ENCODE assay signal across 8 mouse cellular contexts in genomic region chr4:94557145-94557544, GRCm38 (mm10). TPM values are rescaled to one million over a fixed set of nuclear protein-coding genes. Genes with fewer than 3 reads are reported as not detected.
DNase-seq lines count a peak whose midpoint lies in the region; ATAC-seq lines count a peak whose summit lies in the region.

No protein-coding gene starts in this region.

- no peak overlapping the region for H3K4me2 ChIP-seq in midbrain, embryonic 11.5 days
- no peak overlapping the region for H3K4me2 ChIP-seq in intestine, embryonic 16.5 days (ENCODE audit: low read depth, low read length)
- peak overlapping the region; percentile 72 for H3K4me2 ChIP-seq in neural tube, embryonic 15.5 days

- ATAC-seq in midbrain, embryonic 11.5 days (ENCODE audit: low FRiP score) = no peak; the same call in 1 of the 2 replicates
- ATAC-seq in intestine, embryonic 16.5 days = peak; percentile 5; the same call in 1 of the 2 replicates
- ATAC-seq in neural tube, embryonic 15.5 days (ENCODE audit: low FRiP score) = peak; percentile 7; the same call in 1 of the 2 replicates
- no peak for ATAC-seq in inflammation-experienced regulatory T-cells, adult 6 months

- H3K4me1 ChIP-seq in midbrain, embryonic 10.5 days = peaks cover 22% of the 10 kb centered on the region
- peaks cover 9% of the 10 kb centered on the region for H3K4me1 ChIP-seq in midbrain, embryonic 11.5 days (ENCODE audit: control insufficient read depth, insufficient read depth, low read length)
- peaks cover 4% of the 10 kb centered on the region; the same call in 1 of the 2 replicates for H3K4me1 ChIP-seq in intestine, embryonic 16.5 days (ENCODE audit: control insufficient read depth, insufficient read depth, low read length)
- peaks cover 17% of the 10 kb centered on the region for H3K4me1 ChIP-seq in neural tube, embryonic 15.5 days

- no peaks in the 10 kb centered on the region for H3K36me3 ChIP-seq in midbrain, embryonic 10.5 days
- no peaks in the 10 kb centered on the region for H3K36me3 ChIP-seq in midbrain, embryonic 11.5 days (ENCODE audit: control insufficient read depth, insufficient read depth, low read length)
- no peaks in the 10 kb centered on the region for H3K36me3 ChIP-seq in intestine, embryonic 16.5 days (ENCODE audit: control insufficient read depth, insufficient read depth, low read length)
- no peaks in the 10 kb centered on the region for H3K36me3 ChIP-seq in neural tube, embryonic 15.5 days

- H3K27ac ChIP-seq in midbrain, embryonic 10.5 days (replicated peaks) = 0 out of 2 replicates have a peak overlapping the region, but pooled peaks have one; percentile 25
- no peak overlapping the region for H3K27ac ChIP-seq in midbrain, embryonic 11.5 days (ENCODE audit: low read depth, low read length)
- no peak overlapping the region for H3K27ac ChIP-seq in intestine, embryonic 16.5 days (ENCODE audit: low read length)
- H3K27ac ChIP-seq in neural tube, embryonic 15.5 days (replicated peaks) = no peak overlapping the region

- H3K4me3 ChIP-seq in midbrain, embryonic 10.5 days = peak overlapping the region; percentile 94
- H3K4me3 ChIP-seq in midbrain, embryonic 11.5 days (ENCODE audit: low read depth, low read length) = no peak overlapping the region
- H3K4me3 ChIP-seq in intestine, embryonic 16.5 days (ENCODE audit: low read length) = no peak overlapping the region
- H3K4me3 ChIP-seq in neural tube, embryonic 15.5 days (replicated peaks) = peak overlapping the region; percentile 8

- 70% methylated on average over 7 of the region's 7 CpGs for WGBS in midbrain, embryonic 10.5 days
- WGBS in midbrain, embryonic 11.5 days = 79% methylated on average over 7 of the region's 7 CpGs
- 68% methylated on average over 7 of the region's 7 CpGs for WGBS in intestine, embryonic 16.5 days
- WGBS in neural tube, embryonic 15.5 days = 78% methylated on average over 7 of the region's 7 CpGs

- no peak overlapping the region for H3K9ac ChIP-seq in midbrain, embryonic 11.5 days (ENCODE audit: low read length)
- H3K9ac ChIP-seq in intestine, embryonic 16.5 days (ENCODE audit: low read depth, low read length) = no peak overlapping the region
- no peak overlapping the region for H3K9ac ChIP-seq in neural tube, embryonic 15.5 days (replicated peaks)

- no peaks in the 10 kb centered on the region for H3K27me3 ChIP-seq in midbrain, embryonic 10.5 days (ENCODE audit: low read depth, poor library complexity, severe bottlenecking)
- no peaks in the 10 kb centered on the region for H3K27me3 ChIP-seq in midbrain, embryonic 11.5 days (ENCODE audit: control insufficient read depth, insufficient read depth, low read length)
- H3K27me3 ChIP-seq in intestine, embryonic 16.5 days (replicated peaks; ENCODE audit: control insufficient read depth, insufficient read depth, low read length) = no peaks in the 10 kb centered on the region
- H3K27me3 ChIP-seq in neural tube, embryonic 15.5 days (replicated peaks) = no peaks in the 10 kb centered on the region

- peak; percentile 10 for DNase-seq in cerebellum, adult 11 months
- no peak for DNase-seq in cerebellum, postnatal 4 days (ENCODE audit: low spot score in 2 of 2)
- DNase-seq in midbrain, embryonic 10.5 days (ENCODE audit: low spot score) = no peak
- no peak for DNase-seq in midbrain, embryonic 11.5 days (ENCODE audit: low spot score, missing footprints)
- DNase-seq in kidney, postnatal 10 days = no peak

- H3K9me3 ChIP-seq in midbrain, embryonic 10.5 days (replicated peaks) = no peaks in the 10 kb centered on the region
- no peaks in the 10 kb centered on the region for H3K9me3 ChIP-seq in midbrain, embryonic 11.5 days (ENCODE audit: control insufficient read depth, low read length)
- H3K9me3 ChIP-seq in intestine, embryonic 16.5 days (ENCODE audit: control insufficient read depth, low read length) = no peaks in the 10 kb centered on the region
- H3K9me3 ChIP-seq in neural tube, embryonic 15.5 days (replicated peaks) = no peaks in the 10 kb centered on the region

RNA-seq across cellular contexts. Expression of gene Caap1, which starts 0.5 kb away (rescaled TPM):
- 24.4 and 27.8 TPM in 2 replicates for polyA plus RNA-seq in midbrain, embryonic 10.5 days (2016; fragmentation: Nextera tagmentation; extraction: Ambion mirVana)
- 31.8 and 32.0 TPM in 2 replicates for polyA plus RNA-seq in midbrain, embryonic 11.5 days (2014; fragmentation: Nextera tagmentation; extraction: Ambion mirVana)
- 11.5 TPM in 2 replicates for polyA plus RNA-seq in intestine, embryonic 16.5 days (2015; fragmentation: Nextera tagmentation; extraction: Ambion mirVana)
- polyA plus RNA-seq in neural tube, embryonic 15.5 days (2015; fragmentation: Nextera tagmentation; extraction: Ambion mirVana) = 15.8 and 16.0 TPM in 2 replicates
- polyA plus RNA-seq in inflammation-experienced regulatory T-cells, adult 6 months (2017; shearing (Covaris generic)) = 1 to 10 TPM; 4.8 to 7.4 (median 5.8) TPM

RNA-seq across cellular contexts. Expression of gene Gm10306, which starts 0.8 kb away (rescaled TPM):
- 0.52 TPM in 1 of 2 replicates, not detected in the other for polyA plus RNA-seq in midbrain, embryonic 10.5 days (2016; fragmentation: Nextera tagmentation; extraction: Ambion mirVana)
- not detected in 2 replicates for polyA plus RNA-seq in midbrain, embryonic 11.5 days (2014; fragmentation: Nextera tagmentation; extraction: Ambion mirVana)
- 0.29 TPM in 1 of 2 replicates, not detected in the other for polyA plus RNA-seq in intestine, embryonic 16.5 days (2015; fragmentation: Nextera tagmentation; extraction: Ambion mirVana)
- not detected in 2 replicates for polyA plus RNA-seq in neural tube, embryonic 15.5 days (2015; fragmentation: Nextera tagmentation; extraction: Ambion mirVana)
- not detected for polyA plus RNA-seq in inflammation-experienced regulatory T-cells, adult 6 months (2017; shearing (Covaris generic))

RNA-seq across cellular contexts. Expression of gene Plaa, which starts 45.9 kb away (rescaled TPM):
- polyA plus RNA-seq in midbrain, embryonic 10.5 days (2016; fragmentation: Nextera tagmentation; extraction: Ambion mirVana) = 92.6 and 95.1 TPM in 2 replicates
- 88.8 and 97.0 TPM in 2 replicates for polyA plus RNA-seq in midbrain, embryonic 11.5 days (2014; fragmentation: Nextera tagmentation; extraction: Ambion mirVana)
- 49.3 and 52.8 TPM in 2 replicates for polyA plus RNA-seq in intestine, embryonic 16.5 days (2015; fragmentation: Nextera tagmentation; extraction: Ambion mirVana)
- polyA plus RNA-seq in neural tube, embryonic 15.5 days (2015; fragmentation: Nextera tagmentation; extraction: Ambion mirVana) = 66.4 and 67.4 TPM in 2 replicates
- 10 to 100 TPM; 29.9 to 41.3 (median 34.4) TPM for polyA plus RNA-seq in inflammation-experienced regulatory T-cells, adult 6 months (2017; shearing (Covaris generic))

RNA-seq across cellular contexts. Expression of gene Ift74, which starts 57.1 kb away (rescaled TPM):
- polyA plus RNA-seq in midbrain, embryonic 10.5 days (2016; fragmentation: Nextera tagmentation; extraction: Ambion mirVana) = 59.6 and 65.4 TPM in 2 replicates
- polyA plus RNA-seq in midbrain, embryonic 11.5 days (2014; fragmentation: Nextera tagmentation; extraction: Ambion mirVana) = 77.7 and 89.6 TPM in 2 replicates
- polyA plus RNA-seq in intestine, embryonic 16.5 days (2015; fragmentation: Nextera tagmentation; extraction: Ambion mirVana) = 13.3 and 13.5 TPM in 2 replicates
- 20.1 and 22.0 TPM in 2 replicates for polyA plus RNA-seq in neural tube, embryonic 15.5 days (2015; fragmentation: Nextera tagmentation; extraction: Ambion mirVana)
- polyA plus RNA-seq in inflammation-experienced regulatory T-cells, adult 6 months (2017; shearing (Covaris generic)) = 1 to 10 TPM; 4.9 to 7.8 (median 5.1) TPM

Comparison
In these comparisons a context has a peak if more than half of its experiments do, and no peak if none do; other contexts are left out.
1. H3K4me3 ChIP-seq: peak in midbrain, embryonic 10.5 days (single experiment) and neural tube, embryonic 15.5 days (single experiment); none in midbrain, embryonic 11.5 days (single experiment) and intestine, embryonic 16.5 days (single experiment).
2. ATAC-seq: peak in intestine, embryonic 16.5 days (single experiment) and neural tube, embryonic 15.5 days (single experiment); none in midbrain, embryonic 11.5 days (single experiment) and inflammation-experienced regulatory T-cells, adult 6 months (single experiment).